Mouse (Mus musculus): ENCODE data around the gene Gpr155.

DNA sequence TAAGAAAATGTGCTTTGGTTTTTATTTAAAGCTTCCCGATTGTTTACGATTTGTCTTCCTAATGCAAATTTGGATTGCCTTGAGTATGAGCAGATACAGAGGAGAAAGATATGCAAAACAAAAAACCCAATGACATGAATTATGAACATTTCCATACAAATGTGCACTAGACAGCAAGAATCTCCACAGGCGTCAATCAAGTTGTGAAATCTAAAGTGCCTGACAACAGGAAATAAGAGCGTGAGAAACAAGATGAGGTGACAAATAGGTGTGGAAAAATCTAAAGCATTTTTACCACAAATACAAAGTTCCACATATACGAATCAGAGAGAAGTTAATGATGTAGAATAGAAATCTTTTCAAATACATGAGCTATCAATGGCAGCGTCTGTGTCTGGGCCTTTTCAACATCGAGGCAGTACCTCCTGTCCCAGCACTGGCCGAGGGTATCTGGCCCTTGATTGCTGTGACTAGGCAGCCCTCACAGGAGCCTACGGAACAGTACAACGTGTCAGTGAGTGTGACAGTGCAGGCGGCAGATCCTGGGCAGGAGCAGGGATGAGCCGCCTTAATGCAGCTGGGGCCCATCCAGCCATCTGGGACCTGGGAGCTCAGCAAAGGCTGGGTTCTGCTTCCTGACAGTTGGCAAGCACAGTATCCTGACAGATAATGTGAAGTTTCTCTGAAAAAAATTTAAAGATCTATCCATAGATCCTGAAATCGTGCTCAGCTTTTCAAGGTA is 39.9 kb downstream of the Gpr155 start:
- TF ChIP-seq POLR2A (IDR thresholded peaks at IDR 0.05; ENCODE audit: control insufficient read depth, low read depth, low read length): no peak
- TF ChIP-seq CTCF (IDR thresholded peaks at IDR 0.05; ENCODE audit: control insufficient read depth, insufficient read depth, insufficient replicate concordance, low read depth, low read length): no peak

All from testis, adult 2 months (tissue).